Mouse (Mus musculus): Measurements from ENCODE around the gene Fitm1. TPM values are rescaled to one million over a fixed set of nuclear protein-coding genes. Genes with fewer than 3 reads are reported as not detected.

The Fitm1 gene
- polyA plus RNA-seq, 1 experiment = not detected

DNA sequence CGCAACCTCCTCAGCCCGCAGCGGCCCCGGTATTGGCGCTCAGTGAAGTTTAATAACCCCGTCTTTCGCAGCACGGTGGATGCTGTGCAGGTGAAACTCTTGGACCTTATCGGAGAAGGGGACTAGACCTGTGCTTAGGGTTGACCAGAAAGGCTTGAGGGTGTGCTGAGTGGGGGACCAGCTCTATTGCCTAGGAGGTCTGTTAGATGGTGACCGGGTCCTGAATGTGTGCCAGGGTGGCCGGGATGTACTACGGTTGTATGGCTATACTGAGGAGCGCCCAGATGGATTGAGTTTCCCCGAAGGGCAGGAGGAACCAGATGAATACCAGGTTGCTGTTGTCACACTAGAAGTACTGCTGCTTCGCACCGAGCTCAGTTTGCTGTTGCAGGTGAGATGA lies 16.8 kb downstream of the Fitm1 start:
- H3K4me3 ChIP-seq (replicated peaks; ENCODE audit: control insufficient read depth, low read depth, low read length) = peak overlapping the region; percentile 96
- no peaks in the 10 kb centered on the region; the same call in 1 of the 2 replicates for H3K4me1 ChIP-seq (ENCODE audit: control insufficient read depth, insufficient read depth, low read length)
- peak overlapping the region; percentile 96 for H3K27ac ChIP-seq (ENCODE audit: control insufficient read depth, insufficient read depth, low read depth, low read length, poor library complexity)
- TF ChIP-seq CTCF (IDR thresholded peaks at IDR 0.05; ENCODE audit: control insufficient read depth, insufficient read depth, low read length) (no peak), POLR2A (IDR thresholded peaks at IDR 0.05; ENCODE audit: borderline replicate concordance, control insufficient read depth, low read depth, low read length) (no peak)
- WGBS = 3% methylated on average over 16 of the region's 16 CpGs

DNA sequence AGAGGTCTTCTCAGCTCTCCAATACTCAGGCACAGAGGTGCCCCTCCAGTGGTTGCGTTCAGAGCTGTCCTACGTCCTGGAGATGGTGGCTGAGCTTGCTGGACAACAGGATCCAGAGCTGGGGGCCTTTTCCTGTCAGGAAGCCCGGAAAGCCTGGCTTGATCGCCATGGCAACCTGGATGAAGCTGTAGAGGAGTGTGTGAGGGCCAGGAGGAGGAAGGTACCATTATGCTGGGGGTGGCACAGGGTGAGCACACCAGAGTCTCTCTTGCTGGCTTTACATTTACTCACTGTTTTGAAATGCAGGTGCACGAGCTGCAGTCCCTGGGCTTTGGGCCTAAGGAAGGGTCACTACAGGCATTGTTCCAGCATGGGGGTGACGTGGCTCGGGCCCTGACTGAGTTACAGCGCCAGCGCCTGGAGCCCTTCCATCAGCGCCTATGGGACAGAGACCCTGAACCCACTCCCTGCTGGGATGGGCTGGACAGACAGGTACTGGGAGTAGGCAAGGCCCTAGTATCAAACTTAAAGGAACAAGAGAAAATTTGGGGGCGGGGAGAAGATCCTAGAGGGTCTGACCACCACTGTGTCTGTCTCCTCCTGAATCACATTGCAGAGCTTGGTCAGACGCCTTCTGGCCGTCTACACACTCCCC lies 20.7 kb downstream of the Fitm1 start:
- TF ChIP-seq CTCF (IDR thresholded peaks at IDR 0.05; ENCODE audit: control insufficient read depth, insufficient read depth, low read length) = no peak
- no peak for TF ChIP-seq POLR2A (IDR thresholded peaks at IDR 0.05; ENCODE audit: borderline replicate concordance, control insufficient read depth, low read depth, low read length)
- H3K4me3 ChIP-seq (replicated peaks; ENCODE audit: control insufficient read depth, low read depth, low read length) = no peak overlapping the region
- WGBS = 92% methylated on average over 13 of the region's 13 CpGs
- H3K4me1 ChIP-seq (ENCODE audit: control insufficient read depth, insufficient read depth, low read length) = no peaks in the 10 kb centered on the region; the same call in 1 of the 2 replicates
- no peak overlapping the region for H3K27ac ChIP-seq (ENCODE audit: control insufficient read depth, insufficient read depth, low read depth, low read length, poor library complexity)

DNA sequence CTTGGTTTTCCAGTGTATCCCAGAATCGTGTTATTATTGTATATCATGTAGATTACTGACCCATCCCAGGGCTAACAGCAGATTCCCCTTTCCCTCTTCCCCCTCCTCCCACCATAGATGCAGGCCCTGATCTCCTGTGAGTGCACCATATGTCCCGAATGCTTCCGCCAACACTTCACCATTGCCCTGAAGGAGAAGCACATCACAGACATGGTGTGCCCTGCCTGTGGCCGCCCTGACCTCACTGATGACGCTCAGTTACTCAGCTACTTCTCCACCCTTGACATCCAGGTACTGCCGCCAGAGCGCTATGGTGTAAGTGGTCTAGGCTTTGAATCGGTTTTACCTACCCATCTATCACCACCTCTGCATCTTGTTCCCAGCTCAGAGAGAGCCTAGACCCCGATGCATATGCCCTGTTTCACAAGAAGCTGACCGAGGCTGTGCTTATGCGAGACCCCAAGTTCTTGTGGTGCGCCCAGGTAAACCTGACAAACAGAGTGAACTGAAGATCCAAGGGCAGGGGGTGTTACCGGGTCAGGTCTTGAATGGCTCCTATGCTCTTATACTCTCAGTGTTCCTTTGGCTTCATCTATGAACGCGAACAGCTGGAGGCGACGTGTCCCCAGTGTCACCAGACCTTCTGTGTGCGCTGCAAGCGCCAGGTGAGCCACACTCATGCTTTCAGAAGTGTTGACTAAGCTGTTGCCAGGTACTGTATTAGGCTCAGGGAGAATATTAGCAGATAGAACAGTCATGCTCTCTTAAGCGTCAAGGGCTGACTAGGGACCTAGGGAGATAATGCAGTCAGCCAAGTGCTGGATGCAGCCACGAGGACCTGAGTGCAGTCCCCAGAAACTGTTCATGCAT lies 23.3 kb downstream of the Fitm1 start:
- no peak for TF ChIP-seq CTCF (IDR thresholded peaks at IDR 0.05; ENCODE audit: control insufficient read depth, insufficient read depth, low read length)
- TF ChIP-seq POLR2A (IDR thresholded peaks at IDR 0.05; ENCODE audit: borderline replicate concordance, control insufficient read depth, low read depth, low read length) = no peak
- 93% methylated on average over 21 of the region's 21 CpGs for WGBS

DNA sequence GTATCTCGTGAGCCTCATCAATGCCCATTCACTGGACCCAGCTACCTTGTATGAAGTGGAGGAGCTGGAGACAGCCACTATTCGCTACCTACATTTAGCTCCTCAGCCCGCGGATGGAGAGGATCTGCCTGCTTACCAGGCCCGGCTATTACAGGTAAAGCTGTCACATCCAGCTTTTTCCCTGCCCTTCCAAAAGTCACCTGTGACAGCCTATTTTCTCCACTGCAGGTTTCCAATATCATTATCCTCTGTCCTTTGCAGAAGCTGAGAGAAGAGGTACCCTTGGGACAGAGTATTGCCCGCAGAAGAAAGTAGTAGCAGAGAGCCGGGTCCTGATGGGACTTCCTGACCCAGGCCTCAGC lies 27.8 kb downstream of the Fitm1 start, which contains the start of gene Irf9:
Gene Irf9 (plus strand): TSS at position 301 of the 362 bp plus-strand sequence.
- Histone ChIP-seq H3K4me1 (ENCODE audit: control insufficient read depth, insufficient read depth, low read length) (peaks cover 7% of the 10 kb centered on the region; the same call in 1 of the 2 replicates), H3K27ac (ENCODE audit: control insufficient read depth, insufficient read depth, low read depth, low read length, poor library complexity) (peak within 1 kb of the TSS; percentile 95), H3K4me3 (replicated peaks; ENCODE audit: control insufficient read depth, low read depth, low read length) (peak within 1 kb of the TSS; percentile 77)
- 38% methylated on average over 7 of the region's 7 CpGs for WGBS
- TF ChIP-seq CTCF (IDR thresholded peaks at IDR 0.05; ENCODE audit: control insufficient read depth, insufficient read depth, low read length) (no peak), POLR2A (IDR thresholded peaks at IDR 0.05; ENCODE audit: borderline replicate concordance, control insufficient read depth, low read depth, low read length) (no peak)

More for the DNA sequence above, 23.3 kb downstream of the Fitm1 start:
- Histone ChIP-seq H3K27ac (ENCODE audit: control insufficient read depth, insufficient read depth, low read depth, low read length, poor library complexity) (no peak overlapping the region), H3K4me1 (ENCODE audit: control insufficient read depth, insufficient read depth, low read length) (peaks cover 3% of the 10 kb centered on the region; the same call in 1 of the 2 replicates), H3K4me3 (replicated peaks; ENCODE audit: control insufficient read depth, low read depth, low read length) (no peak overlapping the region)

DNA sequence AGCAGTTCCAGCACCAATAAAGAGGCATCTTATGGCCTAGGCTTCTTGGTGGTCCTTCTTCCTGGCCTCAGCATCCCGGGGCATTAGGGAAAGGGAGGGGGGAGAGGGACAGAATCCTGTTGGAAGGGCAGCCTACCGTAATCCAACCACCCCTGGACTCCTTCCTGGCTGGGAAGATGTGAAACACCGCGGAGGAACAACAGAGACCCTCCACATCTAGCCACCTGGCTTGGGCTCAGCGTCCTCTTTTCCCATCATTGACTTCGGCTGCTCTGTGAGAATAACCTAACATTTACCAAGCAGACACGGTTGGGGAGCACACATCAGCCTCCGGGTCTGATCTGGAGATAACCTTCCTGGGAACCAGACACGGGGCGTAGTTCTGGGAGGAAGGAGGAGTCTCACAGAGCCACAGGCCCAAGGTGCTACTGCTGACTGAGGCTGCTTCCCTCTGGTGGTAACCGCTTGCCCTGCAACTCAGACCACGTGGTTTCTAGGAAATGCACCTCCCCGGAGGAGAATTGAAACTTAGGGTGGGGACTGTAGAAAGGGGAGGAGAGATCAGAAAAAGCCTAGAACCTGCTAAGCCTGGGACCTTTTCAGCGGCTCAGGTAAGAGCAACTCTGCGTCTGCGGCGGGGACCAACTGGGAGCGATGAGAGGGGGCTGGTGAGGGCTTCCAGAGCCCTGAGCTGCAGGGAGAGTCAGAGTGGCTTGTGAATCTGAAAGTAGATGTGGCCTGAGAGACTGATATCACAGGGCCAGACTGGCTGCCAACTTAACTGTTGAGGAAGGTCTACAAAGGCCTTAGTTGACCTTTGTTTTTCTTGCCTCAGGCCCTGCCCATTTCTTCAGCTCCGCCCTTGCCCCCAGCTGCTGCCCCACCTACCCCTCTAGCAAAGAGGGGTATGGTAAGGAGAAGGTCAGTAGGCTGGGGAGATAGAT lies 28.5 kb downstream of the Fitm1 start:
- peaks cover 7% of the 10 kb centered on the region; the same call in 1 of the 2 replicates for H3K4me1 ChIP-seq (ENCODE audit: control insufficient read depth, insufficient read depth, low read length)
- under 1% methylated on average over 19 of the region's 19 CpGs for WGBS
- peak overlapping the region; percentile 95 for H3K27ac ChIP-seq (ENCODE audit: control insufficient read depth, insufficient read depth, low read depth, low read length, poor library complexity)
- peak; percentile 47 for TF ChIP-seq POLR2A (IDR thresholded peaks at IDR 0.05; ENCODE audit: borderline replicate concordance, control insufficient read depth, low read depth, low read length)
- TF ChIP-seq CTCF (IDR thresholded peaks at IDR 0.05; ENCODE audit: control insufficient read depth, insufficient read depth, low read length) = peak; percentile 98
- H3K4me3 ChIP-seq (replicated peaks; ENCODE audit: control insufficient read depth, low read depth, low read length) = peak overlapping the region; percentile 77

DNA sequence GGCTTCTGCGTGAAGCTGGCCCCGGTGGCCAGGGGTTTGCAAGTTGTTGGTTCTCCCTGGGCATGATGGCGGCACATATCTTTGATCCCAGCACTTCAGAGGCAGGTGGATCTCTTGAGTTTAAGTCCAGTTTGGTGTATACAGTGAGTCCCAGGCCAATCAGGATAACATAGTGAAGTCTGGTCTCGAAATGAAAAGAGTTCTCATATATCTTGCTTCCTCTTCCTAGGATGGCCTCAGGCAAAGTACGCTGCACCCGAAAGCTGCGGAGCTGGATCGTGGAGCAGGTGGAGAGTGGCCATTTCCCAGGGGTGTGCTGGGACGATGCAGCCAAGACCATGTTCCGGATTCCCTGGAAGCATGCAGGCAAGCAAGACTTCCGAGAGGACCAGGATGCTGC lies 29.4 kb downstream of the Fitm1 start:
- Histone ChIP-seq H3K4me3 (replicated peaks; ENCODE audit: control insufficient read depth, low read depth, low read length) (peak overlapping the region; percentile 77), H3K4me1 (ENCODE audit: control insufficient read depth, insufficient read depth, low read length) (peaks cover 7% of the 10 kb centered on the region; the same call in 1 of the 2 replicates), H3K27ac (ENCODE audit: control insufficient read depth, insufficient read depth, low read depth, low read length, poor library complexity) (peak overlapping the region; percentile 95)
- TF ChIP-seq POLR2A (IDR thresholded peaks at IDR 0.05; ENCODE audit: borderline replicate concordance, control insufficient read depth, low read depth, low read length) (no peak), CTCF (IDR thresholded peaks at IDR 0.05; ENCODE audit: control insufficient read depth, insufficient read depth, low read length) (no peak)
- WGBS = 45% methylated on average over 11 of the region's 11 CpGs

DNA sequence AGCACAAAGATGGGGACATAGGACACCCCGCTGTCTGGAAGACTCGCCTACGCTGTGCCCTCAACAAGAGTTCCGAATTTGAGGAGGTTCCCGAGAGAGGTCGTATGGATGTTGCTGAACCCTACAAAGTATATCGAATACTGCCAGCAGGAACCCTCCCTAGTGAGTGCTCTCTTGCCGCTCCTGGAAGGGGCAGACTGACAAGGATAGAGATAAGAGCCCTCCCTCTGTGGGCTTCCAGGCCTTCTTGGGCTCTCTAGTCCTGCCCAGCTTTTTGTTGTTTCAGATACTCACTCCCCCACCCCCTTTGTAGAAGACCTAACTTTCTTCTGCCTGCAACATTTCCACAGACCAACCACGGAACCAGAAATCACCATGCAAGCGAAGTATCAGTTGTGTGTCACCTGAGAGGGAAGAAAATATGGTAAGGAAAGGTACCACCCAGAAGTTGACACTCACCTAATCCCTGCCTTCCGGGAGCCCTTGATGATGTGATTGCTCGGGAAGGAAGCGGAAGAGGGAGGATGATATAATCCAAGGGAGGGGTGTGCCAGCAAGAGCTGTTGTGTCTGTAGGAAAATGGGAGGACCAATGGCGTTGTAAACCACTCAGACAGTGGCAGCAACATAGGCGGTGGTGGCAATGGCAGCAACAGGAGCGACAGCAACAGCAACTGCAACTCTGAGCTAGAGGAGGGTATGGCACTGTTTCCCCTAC lies 30.5 kb downstream of the Fitm1 start:
- Histone ChIP-seq H3K4me1 (ENCODE audit: control insufficient read depth, insufficient read depth, low read length) (peaks cover 7% of the 10 kb centered on the region; the same call in 1 of the 2 replicates), H3K27ac (ENCODE audit: control insufficient read depth, insufficient read depth, low read depth, low read length, poor library complexity) (no peak overlapping the region), H3K4me3 (replicated peaks; ENCODE audit: control insufficient read depth, low read depth, low read length) (peak overlapping the region; percentile 46)
- no peak for TF ChIP-seq CTCF (IDR thresholded peaks at IDR 0.05; ENCODE audit: control insufficient read depth, insufficient read depth, low read length)
- TF ChIP-seq POLR2A (IDR thresholded peaks at IDR 0.05; ENCODE audit: borderline replicate concordance, control insufficient read depth, low read depth, low read length) = no peak
- WGBS = 75% methylated on average over 16 of the region's 16 CpGs

All from bone marrow, adult 2 months (tissue).